Mouse (Mus musculus): ENCODE data around the gene Olfr1179.
"Not testable (repeated sequence)": the region's sequence is repeated elsewhere in the genome, so short reads cannot be mapped to it uniquely, and the experiment has no call there.

The Olfr1179 gene

GRCm38 (mm10) chr2:88406353-88406752 lies at the start of gene Olfr1179:
Gene Olfr1179 (minus strand): TSS chr2:88406453.
- DNase-seq = no peak

GRCm38 (mm10) chr2:88454567-88454966 lies 48.3 kb upstream of the Olfr1179 start, which contains the start of gene Olfr1183:
Gene Olfr1183 (plus strand): TSS chr2:88454867.
- not testable (repeated sequence) for DNase-seq

- DNase-seq = no peak
Measured at GRCm38 (mm10) chr2:88449031-88449430, 42.8 kb upstream of the Olfr1179 start, which contains the start of gene Gm13757. Gene Gm13757 (minus strand): TSS chr2:88449131.

- DNase-seq = no peak
Measured at GRCm38 (mm10) chr2:88426071-88426470, 19.8 kb upstream of the Olfr1179 start, which contains the start of gene Olfr1181. Gene Olfr1181 (minus strand): TSS chr2:88426171.

GRCm38 (mm10) chr2:88419051-88419450 lies 12.8 kb upstream of the Olfr1179 start, which contains the start of gene Olfr1180:
Gene Olfr1180 (minus strand): TSS chr2:88419151.
- no peak for DNase-seq

GRCm38 (mm10) chr2:88386762-88387161 lies 19.5 kb downstream of the Olfr1179 start, which contains the start of gene Olfr1178:
Gene Olfr1178 (plus strand): TSS chr2:88387062.
- DNase-seq = no peak

- DNase-seq = no peak
Measured at GRCm38 (mm10) chr2:88356304-88356703, 49.9 kb downstream of the Olfr1179 start.

All from kidney, postnatal 10 days (tissue).